Mouse (Mus musculus) embryonic facial prominence, embryonic 13.5 days (tissue): Measurements from ENCODE around the gene Rai1. TPM values are rescaled to one million over a fixed set of nuclear protein-coding genes. Genes with fewer than 3 reads are reported as not detected.

Experiments used
- ATAC-seq: fragments of 200-750 bp; cut with Nextera tagmentation; 2 replicates; pipeline ENCODE4 v1.8.0; 2017; ENCODE audit warnings: low read depth; ENCODE audit not compliant: insufficient number of reproducible peaks, insufficient read depth, low FRiP score, low TSS enrichment
- H3K27ac ChIP-seq: fragments of 300-500 bp; sonication (generic); 2 replicates; pipeline ENCODE4 v1.5.1; 2015; ENCODE audit warnings: moderate library complexity, mild to moderate bottlenecking, inconsistent platforms
- H3K27me3 ChIP-seq: fragments of 300-500 bp; sonication (generic); 2 replicates; pipeline ENCODE4 v1.6.1; 2015; ENCODE audit warnings: mild to moderate bottlenecking, inconsistent platforms
- H3K36me3 ChIP-seq: fragments of 300-500 bp; sonication (generic); 2 replicates; pipeline ENCODE4 v1.6.1; 2015; ENCODE audit warnings: mild to moderate bottlenecking, inconsistent platforms
- H3K4me1 ChIP-seq: fragments of 300-500 bp; sonication (generic); 2 replicates; pipeline ENCODE4 v1.6.1; 2015; ENCODE audit warnings: inconsistent platforms
- H3K4me2 ChIP-seq: fragments of 300-500 bp; sonication (generic); 2 replicates; pipeline ENCODE4 v1.6.1; 2015; ENCODE audit warnings: moderate library complexity, mild to moderate bottlenecking, inconsistent platforms
- H3K4me3 ChIP-seq: fragments of 300-500 bp; sonication (generic); 2 replicates; pipeline ENCODE4 v1.5.1; 2015; ENCODE audit warnings: mild to moderate bottlenecking, inconsistent platforms
- H3K9ac ChIP-seq: fragments of 300-500 bp; sonication (generic); 2 replicates; pipeline ENCODE4 v1.6.1; 2015; ENCODE audit warnings: mild to moderate bottlenecking, inconsistent platforms
- H3K9me3 ChIP-seq: fragments of 300-500 bp; sonication (generic); 2 replicates; pipeline ENCODE4 v1.6.1; 2016; ENCODE audit warnings: inconsistent platforms
- WGBS: fragments of 180-500 bp; shearing (Covaris S2); methylation state at CpG from one replicate; pipeline ENCODE4 v1.1.7; 2015; ENCODE audit warnings: mixed read lengths; 5-methylcytosine and 5-hydroxymethylcytosine counted together
- polyA plus RNA-seq: library from polyadenylated mRNA; unstranded; fragments of >200 nt; fragmentation: Nextera tagmentation; extraction: Ambion mirVana; gene quantifications from 2 replicates; pipeline ENCODE4 v1.2.1, GENCODE M21; 2015

Gene Rai1
- polyA plus RNA-seq, 1 experiment from 2014 or later = 27.9 TPM

DNA sequence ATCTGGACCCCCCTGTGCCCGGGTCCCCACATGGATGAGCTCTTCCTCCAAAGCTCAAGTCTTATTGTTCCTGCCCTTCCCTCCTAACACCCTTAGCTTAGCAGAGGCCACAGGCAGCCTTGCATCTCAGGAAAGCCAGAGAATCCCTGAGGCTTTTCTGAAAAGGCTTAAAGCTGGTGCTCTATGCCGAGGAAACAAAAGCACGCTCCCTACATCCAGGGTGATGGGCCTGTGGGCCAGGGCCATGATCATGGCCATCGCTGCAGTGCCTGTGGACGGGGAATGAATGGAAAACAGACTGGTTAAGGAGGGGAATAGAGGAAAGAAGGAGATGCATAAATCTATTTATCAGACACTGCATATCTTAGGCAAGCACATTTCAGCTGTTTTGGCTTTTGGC is 50.9 kb downstream of the Rai1 start:
- Histone ChIP-seq H3K9ac (no peak overlapping the region), H3K9me3 (no peaks in the 10 kb centered on the region), H3K27me3 (no peaks in the 10 kb centered on the region), H3K4me3 (no peak overlapping the region), H3K4me2 (no peak overlapping the region), H3K27ac (no peak overlapping the region), H3K4me1 (peaks cover 28% of the 10 kb centered on the region), H3K36me3 (peaks cover 65% of the 10 kb centered on the region)
- 76% methylated on average over 5 of the region's 5 CpGs for WGBS
- ATAC-seq = no peak

GRCm38 (mm10) chr11:60158271-60158670 is 53.5 kb downstream of the Rai1 start:
- 77% methylated on average over 4 of the region's 4 CpGs for WGBS
- peaks cover 67% of the 10 kb centered on the region for H3K36me3 ChIP-seq
- H3K4me1 ChIP-seq = peaks cover 53% of the 10 kb centered on the region
- no peaks in the 10 kb centered on the region for H3K27me3 ChIP-seq
- no peak overlapping the region for H3K27ac ChIP-seq
- no peak overlapping the region for H3K4me2 ChIP-seq
- no peak for ATAC-seq
- no peaks in the 10 kb centered on the region for H3K9me3 ChIP-seq
- H3K4me3 ChIP-seq = no peak overlapping the region
- no peak overlapping the region for H3K9ac ChIP-seq

DNA sequence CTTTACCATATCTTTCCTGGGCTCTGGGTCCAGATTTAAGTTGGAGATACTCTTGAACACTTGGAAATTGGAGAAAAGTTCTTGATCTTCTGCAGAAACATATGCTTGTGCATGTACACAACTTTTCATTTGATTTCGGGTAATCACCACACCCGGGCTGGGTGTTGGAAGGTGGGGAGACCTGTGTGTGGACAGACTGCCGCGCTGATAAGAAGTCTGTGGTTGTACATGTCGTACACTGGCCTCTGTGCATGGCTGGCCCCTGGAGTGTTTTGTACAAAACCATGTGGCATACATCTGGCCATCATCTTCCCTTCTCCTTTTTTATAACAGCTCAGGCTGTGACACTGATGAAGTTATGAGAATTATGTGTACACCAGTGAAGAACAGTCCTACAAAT is 55.1 kb downstream of the Rai1 start:
- ATAC-seq = no peak
- H3K27me3 ChIP-seq = no peaks in the 10 kb centered on the region
- 84% methylated on average over 5 of the region's 5 CpGs for WGBS
- H3K4me1 ChIP-seq = peaks cover 68% of the 10 kb centered on the region
- H3K36me3 ChIP-seq = peaks cover 50% of the 10 kb centered on the region
- H3K9me3 ChIP-seq = no peaks in the 10 kb centered on the region
- no peak overlapping the region for H3K27ac ChIP-seq
- H3K9ac ChIP-seq = no peak overlapping the region
- H3K4me3 ChIP-seq = no peak overlapping the region
- no peak overlapping the region for H3K4me2 ChIP-seq

GRCm38 (mm10) chr11:60160454-60161114 is 55.8 kb downstream of the Rai1 start:
- Histone ChIP-seq H3K9ac (no peak overlapping the region), H3K36me3 (peaks cover 44% of the 10 kb centered on the region), H3K27ac (peak overlapping the region; percentile 33; the same call in 1 of the 2 replicates), H3K27me3 (no peaks in the 10 kb centered on the region), H3K4me3 (no peak overlapping the region), H3K4me2 (no peak overlapping the region), H3K9me3 (no peaks in the 10 kb centered on the region), H3K4me1 (peaks cover 64% of the 10 kb centered on the region)
- no peak for ATAC-seq
- 58% methylated on average over 3 of the region's 3 CpGs for WGBS

GRCm38 (mm10) chr11:60161146-60161874 is 56.5 kb downstream of the Rai1 start:
- no peaks in the 10 kb centered on the region for H3K27me3 ChIP-seq
- peak overlapping the region; percentile 33; the same call in 1 of the 2 replicates for H3K27ac ChIP-seq
- no peak for ATAC-seq
- WGBS = 59% methylated on average over 9 of the region's 9 CpGs
- no peaks in the 10 kb centered on the region for H3K9me3 ChIP-seq
- H3K4me1 ChIP-seq = peaks cover 71% of the 10 kb centered on the region
- peaks cover 37% of the 10 kb centered on the region for H3K36me3 ChIP-seq
- H3K4me2 ChIP-seq = no peak overlapping the region
- no peak overlapping the region for H3K4me3 ChIP-seq
- H3K9ac ChIP-seq = no peak overlapping the region

DNA sequence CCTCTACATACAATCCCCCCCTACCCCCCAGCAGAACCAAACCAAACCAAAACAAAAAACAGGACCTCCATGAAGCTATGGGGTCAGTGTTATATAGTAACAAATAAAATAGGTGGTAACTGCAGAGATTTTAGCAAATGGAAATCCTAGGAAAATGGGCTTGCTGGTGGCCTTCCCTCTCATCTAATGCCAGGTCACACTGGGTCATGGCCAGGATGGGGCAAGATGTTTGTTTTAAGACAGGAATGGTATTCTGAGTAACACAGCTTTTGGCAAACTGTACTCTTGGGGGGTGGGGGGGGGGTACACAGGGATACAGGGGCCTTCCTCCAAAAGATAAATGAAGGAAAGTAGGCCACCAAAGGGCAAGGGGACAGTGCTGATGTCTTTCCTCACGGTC is 57.7 kb downstream of the Rai1 start:
- 89% methylated on average over 1 of the region's 1 CpGs for WGBS
- H3K36me3 ChIP-seq = peaks cover 28% of the 10 kb centered on the region
- H3K27ac ChIP-seq = no peak overlapping the region
- no peak for ATAC-seq
- H3K9ac ChIP-seq = no peak overlapping the region
- H3K4me1 ChIP-seq = peaks cover 81% of the 10 kb centered on the region
- no peak overlapping the region for H3K4me3 ChIP-seq
- no peak overlapping the region for H3K4me2 ChIP-seq
- no peaks in the 10 kb centered on the region for H3K27me3 ChIP-seq
- no peaks in the 10 kb centered on the region for H3K9me3 ChIP-seq

- H3K27me3 ChIP-seq = no peaks in the 10 kb centered on the region
- H3K9me3 ChIP-seq = no peaks in the 10 kb centered on the region
- ATAC-seq = no peak
- WGBS = 90% methylated on average over 4 of the region's 4 CpGs
- no peak overlapping the region for H3K9ac ChIP-seq
- H3K4me1 ChIP-seq = peaks cover 89% of the 10 kb centered on the region
- H3K36me3 ChIP-seq = peaks cover 23% of the 10 kb centered on the region
- no peak overlapping the region for H3K4me3 ChIP-seq
- H3K27ac ChIP-seq = no peak overlapping the region
- H3K4me2 ChIP-seq = no peak overlapping the region
Observed at GRCm38 (mm10) chr11:60163362-60163761, 58.5 kb downstream of the Rai1 start.

DNA sequence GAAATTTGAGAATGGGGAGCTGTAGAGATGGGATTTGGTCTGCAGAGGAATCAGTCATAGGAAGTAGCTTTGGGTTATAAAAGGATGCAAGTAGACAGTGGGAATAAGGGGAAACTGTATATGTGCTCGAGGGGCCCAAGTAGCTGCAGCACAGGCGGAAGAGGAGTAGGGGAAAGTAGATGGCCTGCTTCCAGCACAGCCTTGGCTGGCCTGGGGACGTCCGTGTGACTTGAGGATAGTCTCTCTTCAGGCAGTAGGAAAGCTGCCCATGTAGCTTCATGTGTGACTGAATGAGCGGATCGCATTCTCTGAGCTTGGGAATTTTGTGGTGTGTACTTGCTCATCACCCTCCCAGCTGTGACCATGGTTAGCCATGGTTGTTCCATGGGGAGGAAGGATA is 59.6 kb downstream of the Rai1 start:
- Histone ChIP-seq H3K4me1 (peaks cover 92% of the 10 kb centered on the region), H3K27ac (no peak overlapping the region), H3K4me2 (no peak overlapping the region), H3K9me3 (no peaks in the 10 kb centered on the region), H3K36me3 (peaks cover 22% of the 10 kb centered on the region), H3K27me3 (no peaks in the 10 kb centered on the region), H3K4me3 (no peak overlapping the region), H3K9ac (no peak overlapping the region)
- no peak for ATAC-seq
- 71% methylated on average over 6 of the region's 6 CpGs for WGBS

DNA sequence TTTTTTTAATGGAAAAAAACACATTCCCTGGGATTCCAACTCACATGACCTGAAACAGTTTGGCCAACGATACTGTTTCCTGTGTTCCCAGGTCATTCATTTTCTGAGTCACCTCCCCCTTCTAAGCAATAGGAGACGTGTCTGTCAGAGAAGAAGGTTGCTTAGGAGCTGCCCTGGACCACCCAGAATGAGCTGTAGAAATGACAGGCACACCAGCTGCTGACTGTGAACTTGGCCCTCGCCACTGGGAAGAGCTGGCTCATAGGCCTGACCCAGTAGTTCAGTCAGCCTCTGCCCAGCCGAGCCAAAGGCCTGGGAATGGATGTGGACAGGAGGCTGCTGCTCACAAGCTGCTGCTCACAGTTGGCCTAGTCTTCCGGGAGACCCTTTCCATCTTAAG is 60.3 kb downstream of the Rai1 start:
- 49% methylated on average over 5 of the region's 5 CpGs for WGBS
- no peak overlapping the region for H3K27ac ChIP-seq
- no peaks in the 10 kb centered on the region for H3K9me3 ChIP-seq
- H3K4me1 ChIP-seq = peaks cover 86% of the 10 kb centered on the region
- ATAC-seq = no peak
- H3K4me2 ChIP-seq = no peak overlapping the region
- H3K4me3 ChIP-seq = no peak overlapping the region
- H3K27me3 ChIP-seq = no peaks in the 10 kb centered on the region
- H3K36me3 ChIP-seq = peaks cover 16% of the 10 kb centered on the region
- H3K9ac ChIP-seq = no peak overlapping the region

DNA sequence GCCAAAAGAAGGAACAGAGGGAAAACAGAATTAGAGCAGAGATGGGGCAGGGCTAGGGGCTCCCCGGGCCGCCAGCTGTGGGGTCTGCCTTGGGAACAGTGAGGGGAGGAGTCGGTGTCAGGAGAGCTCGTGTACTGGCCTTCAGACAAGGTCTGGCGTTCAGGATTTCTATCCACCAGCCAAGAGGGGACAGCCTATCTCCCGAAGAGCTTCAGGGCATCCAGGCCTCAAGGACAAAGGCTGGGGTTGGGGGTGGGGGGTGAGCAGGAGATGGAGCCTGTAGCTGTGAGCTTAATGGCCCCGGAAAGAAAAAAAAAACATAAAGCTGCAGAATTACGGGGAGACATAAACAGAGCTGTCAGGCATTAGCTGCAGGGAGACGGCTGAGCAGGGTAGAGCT is 64.0 kb downstream of the Rai1 start:
- 27% methylated on average over 9 of the region's 9 CpGs for WGBS
- Histone ChIP-seq H3K36me3 (no peaks in the 10 kb centered on the region), H3K4me1 (peaks cover 73% of the 10 kb centered on the region), H3K4me3 (no peak overlapping the region), H3K27me3 (no peaks in the 10 kb centered on the region), H3K4me2 (no peak overlapping the region), H3K27ac (peak overlapping the region; percentile 16; the same call in 1 of the 2 replicates), H3K9ac (peak overlapping the region; percentile 12; the same call in 1 of the 2 replicates), H3K9me3 (no peaks in the 10 kb centered on the region)
- no peak for ATAC-seq

DNA sequence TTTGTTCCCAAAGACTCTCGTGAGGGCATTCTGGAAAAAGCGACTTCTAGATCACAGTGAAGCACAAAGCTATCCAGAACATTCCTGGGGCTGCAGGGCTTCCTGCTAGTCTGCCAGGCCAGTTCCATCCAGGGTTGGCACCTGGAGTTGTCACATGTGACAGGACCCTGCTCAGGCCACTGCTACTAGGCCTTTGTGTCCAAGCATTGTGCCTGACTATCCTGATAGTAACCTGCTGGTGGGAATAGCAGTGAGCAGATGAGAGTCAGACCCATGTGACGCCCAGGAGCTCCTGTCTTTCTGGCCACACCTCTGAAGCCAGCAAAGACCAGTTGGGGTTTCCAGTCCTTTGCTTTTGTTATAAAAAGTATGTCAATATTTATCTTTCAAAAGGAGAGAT is 67.3 kb downstream of the Rai1 start:
- WGBS = 77% methylated on average over 3 of the region's 3 CpGs
- no peaks in the 10 kb centered on the region for H3K36me3 ChIP-seq
- H3K4me2 ChIP-seq = no peak overlapping the region
- H3K27ac ChIP-seq = no peak overlapping the region
- peaks cover 79% of the 10 kb centered on the region for H3K4me1 ChIP-seq
- H3K9ac ChIP-seq = peak overlapping the region; percentile 21; the same call in 1 of the 2 replicates
- no peak overlapping the region for H3K4me3 ChIP-seq
- no peaks in the 10 kb centered on the region for H3K9me3 ChIP-seq
- H3K27me3 ChIP-seq = no peaks in the 10 kb centered on the region
- ATAC-seq = no peak

DNA sequence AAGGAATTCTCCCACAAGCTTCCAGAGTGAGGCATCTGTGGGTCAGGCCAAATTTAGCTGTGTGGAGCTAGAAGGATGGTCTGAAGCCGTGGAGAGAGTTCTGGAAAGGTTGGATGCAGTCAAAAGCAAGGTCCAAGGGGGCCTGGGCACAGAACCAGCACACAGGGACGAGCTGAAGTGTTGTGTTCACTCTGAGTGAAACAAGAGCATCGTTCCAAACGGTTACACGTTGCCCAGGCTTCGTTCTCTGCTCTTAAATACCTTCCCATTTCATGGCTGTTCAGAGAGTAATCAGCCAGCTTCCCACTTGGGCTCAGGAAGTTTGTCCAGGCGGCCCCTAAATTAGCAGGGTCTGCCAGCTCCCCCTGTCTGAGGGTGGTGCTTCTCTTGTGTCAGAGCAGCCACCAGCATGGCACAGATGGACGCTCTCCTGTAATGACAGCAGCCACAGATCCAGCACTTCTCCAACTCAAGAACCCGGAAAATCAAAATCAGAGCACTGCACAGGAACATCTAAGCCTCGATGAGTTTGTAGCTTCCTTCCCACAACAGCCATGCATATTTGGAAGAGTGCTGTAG is 68.9 kb downstream of the Rai1 start:
- Histone ChIP-seq H3K9me3 (no peaks in the 10 kb centered on the region), H3K27me3 (no peaks in the 10 kb centered on the region), H3K4me2 (no peak overlapping the region), H3K27ac (no peak overlapping the region), H3K4me3 (no peak overlapping the region), H3K36me3 (no peaks in the 10 kb centered on the region), H3K4me1 (peaks cover 79% of the 10 kb centered on the region), H3K9ac (no peak overlapping the region)
- 69% methylated on average over 10 of the region's 10 CpGs for WGBS
- no peak for ATAC-seq
